Mouse (Mus musculus) c-Kit-negative CD71-positive TER-119-positive erythroid progenitor cells, embryonic 14.5 days (primary cell): ENCODE data around the gene Herpud1.

ENCODE experiments used
- DNase-seq: peaks from one replicate; pipeline ENCODE4 v3.0.0-alpha.2; 2013; ENCODE audit warnings: low read depth, low spot score

Herpud1 gene

DNA sequence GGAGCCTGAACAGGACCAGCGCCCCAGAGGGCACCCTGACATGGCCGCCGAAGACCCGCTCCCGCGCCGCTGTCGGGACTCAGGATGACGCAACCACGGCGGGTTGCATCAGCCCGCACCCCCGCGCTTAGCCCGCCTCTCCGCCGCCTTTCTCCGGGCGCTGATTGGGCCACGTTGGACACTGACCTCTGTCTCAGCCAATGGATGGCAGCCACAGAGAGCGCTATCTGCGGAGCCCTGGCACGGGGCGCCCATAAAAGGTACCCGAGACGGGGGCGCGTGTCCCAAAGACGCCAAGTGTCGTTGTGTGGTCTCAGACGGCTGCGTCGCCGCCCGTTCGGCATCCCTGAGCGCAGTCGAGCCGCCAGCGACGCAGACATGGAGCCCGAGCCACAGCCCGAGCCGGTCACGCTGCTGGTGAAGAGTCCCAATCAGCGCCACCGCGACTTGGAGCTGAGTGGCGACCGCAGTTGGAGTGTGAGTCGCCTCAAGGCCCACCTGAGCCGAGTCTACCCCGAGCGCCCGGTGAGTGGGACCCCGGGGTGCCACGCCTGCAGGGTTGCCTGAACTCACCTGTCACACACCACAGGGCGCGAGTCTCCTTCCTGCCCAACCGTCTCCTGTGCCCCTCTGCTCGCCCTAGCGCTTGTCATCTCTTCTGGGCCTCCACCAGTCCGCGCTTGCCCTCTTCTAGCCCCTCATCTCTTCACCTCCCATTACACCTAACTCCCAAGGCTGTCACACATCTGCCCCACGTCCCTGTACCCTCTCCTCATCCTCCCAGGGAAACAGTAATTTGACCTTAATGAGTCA lies at the start of gene Herpud1:
Herpud1 (plus strand) TSS at position 225 of the 813 bp plus-strand sequence.
- DNase-seq = peak; percentile 93

- DNase-seq = no peak
These were observed 48.7 kb upstream of the Herpud1 start for GRCm38 (mm10) chr8:94337559-94337958.

GRCm38 (mm10) chr8:94340796-94341195 lies 45.4 kb upstream of the Herpud1 start:
- no peak for DNase-seq

GRCm38 (mm10) chr8:94342691-94343090 lies 43.5 kb upstream of the Herpud1 start:
- no peak for DNase-seq

GRCm38 (mm10) chr8:94343290-94343689 lies 42.9 kb upstream of the Herpud1 start:
- peak; percentile 53 for DNase-seq

DNA sequence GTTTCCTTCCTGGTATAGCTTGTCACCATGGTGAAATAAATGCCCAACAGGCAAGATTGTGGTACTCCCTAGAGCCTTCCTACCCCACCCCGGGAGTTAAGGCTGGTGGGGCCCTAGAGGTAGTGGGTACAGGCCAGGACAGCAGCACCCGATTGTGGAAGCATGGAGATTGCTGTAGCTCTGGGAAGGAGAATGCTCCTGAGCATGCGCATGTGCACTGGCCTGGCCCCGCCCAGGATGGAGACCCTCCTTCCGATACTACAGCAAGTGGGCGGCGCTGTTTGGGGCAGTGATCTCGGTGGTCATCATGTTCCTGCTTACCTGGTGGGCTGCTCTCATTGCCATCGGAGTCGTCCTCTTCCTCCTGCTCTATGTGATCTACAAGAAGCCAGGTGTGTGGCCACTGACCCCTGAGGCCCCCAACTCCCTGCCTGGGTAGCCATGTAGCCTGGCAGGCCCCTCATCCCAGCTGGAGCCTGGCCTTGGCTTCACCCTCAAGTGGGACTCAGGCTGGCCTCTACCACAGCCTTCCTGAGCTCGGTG lies 42.4 kb upstream of the Herpud1 start:
- DNase-seq = no peak

- no peak for DNase-seq
These were observed 40.6 kb upstream of the Herpud1 start for GRCm38 (mm10) chr8:94345657-94346056.

DNA sequence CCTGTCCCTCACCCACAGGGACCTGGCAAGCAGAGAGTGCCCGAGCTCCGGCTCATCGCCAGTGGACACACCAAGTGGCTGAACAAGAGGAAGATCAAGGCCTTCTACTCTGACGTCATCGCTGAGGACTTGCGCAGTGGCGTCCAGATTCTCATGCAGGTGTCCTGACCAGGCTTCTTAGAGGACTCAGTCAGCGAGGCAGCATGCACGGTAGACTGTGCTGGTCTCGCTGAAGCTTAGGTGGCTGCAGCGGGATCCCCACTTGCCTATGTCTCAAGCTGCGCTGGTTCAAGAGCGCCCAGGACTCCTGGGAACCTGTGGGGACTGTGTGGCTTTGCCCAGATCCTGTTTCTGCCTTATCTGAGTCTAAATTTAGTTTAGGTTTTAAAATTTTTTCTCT lies 40.0 kb upstream of the Herpud1 start:
- DNase-seq = no peak

DNA sequence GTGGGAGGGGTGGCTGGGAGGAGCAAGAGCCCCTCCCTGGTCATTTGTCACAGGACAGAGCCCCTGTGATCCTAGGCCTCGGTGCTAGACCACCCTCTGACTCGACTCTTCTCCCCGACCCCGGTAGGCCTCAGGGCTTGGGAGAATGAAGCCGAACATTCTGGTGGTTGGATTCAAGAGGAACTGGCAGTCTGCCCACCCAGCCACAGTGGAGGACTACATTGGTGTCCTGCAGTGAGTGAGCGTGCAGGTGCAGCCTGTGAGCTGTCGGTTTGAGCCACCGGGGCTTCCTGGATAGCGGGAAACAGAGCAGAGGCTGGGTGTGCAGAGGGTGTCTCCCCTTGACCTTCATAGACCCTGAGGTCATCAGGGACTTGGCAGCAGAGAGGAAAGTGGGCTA lies 37.8 kb upstream of the Herpud1 start:
- DNase-seq = no peak

- DNase-seq = no peak
These were observed 32.1 kb upstream of the Herpud1 start for GRCm38 (mm10) chr8:94354069-94354531.

DNA sequence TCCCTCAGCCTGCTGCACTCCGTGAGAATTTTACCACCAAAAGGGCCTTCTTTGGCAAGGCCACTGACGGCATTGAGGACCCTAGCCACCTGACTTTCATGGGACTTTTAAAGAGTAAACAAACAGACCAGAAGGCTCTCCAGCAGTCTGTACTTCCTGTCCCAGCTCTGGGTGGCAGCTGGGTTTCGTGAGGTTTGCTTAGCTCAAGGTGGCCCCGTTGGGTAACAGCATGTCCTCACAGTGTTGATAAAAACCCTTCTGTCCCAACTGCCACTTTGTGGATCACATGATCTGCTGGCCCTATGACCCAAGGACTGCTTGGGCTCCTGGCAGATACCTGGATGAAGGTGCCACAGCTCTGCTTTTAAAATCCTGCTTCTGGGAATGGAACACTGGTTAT lies 31.7 kb upstream of the Herpud1 start:
- no peak for DNase-seq

GRCm38 (mm10) chr8:94357220-94357619 lies 29.0 kb upstream of the Herpud1 start:
- no peak for DNase-seq

- no peak for DNase-seq
These were observed 27.7 kb upstream of the Herpud1 start for GRCm38 (mm10) chr8:94358541-94358940.

- no peak for DNase-seq
These were observed 24.3 kb upstream of the Herpud1 start for GRCm38 (mm10) chr8:94361774-94362431.

DNA sequence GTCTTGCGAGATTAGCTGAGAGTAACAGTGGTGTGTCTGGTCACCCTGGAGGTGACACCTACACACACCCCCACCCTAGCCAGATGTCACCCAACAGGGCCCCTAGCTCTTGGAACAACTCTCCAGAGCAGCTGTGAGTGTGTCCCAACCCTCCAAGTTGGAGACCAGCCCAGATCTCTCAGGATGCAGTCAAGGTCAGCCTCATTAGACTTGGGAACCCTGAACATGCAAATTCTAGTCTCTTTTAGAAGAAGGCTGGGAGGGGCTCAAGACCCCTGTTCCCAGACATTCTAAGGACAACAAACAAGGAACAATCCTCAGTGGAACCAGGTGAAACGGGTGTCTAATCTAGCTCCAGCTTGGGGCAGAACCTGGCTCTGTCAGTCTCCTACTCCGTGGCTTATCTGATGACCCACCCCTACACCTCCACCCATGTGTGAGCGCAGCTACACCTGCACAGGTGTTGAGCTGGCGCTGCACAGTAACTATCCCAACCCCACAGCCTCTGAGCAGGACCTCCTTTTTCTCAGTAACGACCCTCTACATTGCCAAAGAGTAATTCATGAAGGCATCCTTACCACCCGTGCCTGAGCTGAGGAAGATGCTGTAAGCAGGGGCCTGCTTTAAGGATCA lies 23.5 kb upstream of the Herpud1 start:
- no peak for DNase-seq

DNA sequence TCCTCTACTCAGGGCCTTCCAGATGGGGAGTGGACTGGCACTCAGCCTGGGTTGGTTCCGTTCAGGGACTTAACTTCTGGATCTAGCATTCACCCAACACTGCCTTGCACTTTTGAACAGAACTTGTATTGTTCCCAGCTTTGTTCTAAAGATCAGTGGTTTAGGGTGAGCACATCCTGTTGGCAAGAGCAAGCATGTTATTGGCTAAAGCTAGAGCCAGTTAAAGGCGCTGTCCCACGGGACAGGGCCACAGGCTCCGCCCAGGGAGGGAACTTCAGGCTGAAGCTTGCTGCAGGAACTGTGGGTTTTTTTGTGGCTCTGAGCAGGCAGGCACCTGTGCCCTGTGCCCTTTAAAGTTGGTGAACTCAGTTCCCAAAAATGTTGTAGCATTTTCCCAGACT lies 22.9 kb upstream of the Herpud1 start:
- no peak for DNase-seq

GRCm38 (mm10) chr8:94363906-94364305 lies 22.3 kb upstream of the Herpud1 start:
- no peak for DNase-seq

- no peak for DNase-seq
These were observed 21.4 kb upstream of the Herpud1 start for GRCm38 (mm10) chr8:94364686-94365312.

DNA sequence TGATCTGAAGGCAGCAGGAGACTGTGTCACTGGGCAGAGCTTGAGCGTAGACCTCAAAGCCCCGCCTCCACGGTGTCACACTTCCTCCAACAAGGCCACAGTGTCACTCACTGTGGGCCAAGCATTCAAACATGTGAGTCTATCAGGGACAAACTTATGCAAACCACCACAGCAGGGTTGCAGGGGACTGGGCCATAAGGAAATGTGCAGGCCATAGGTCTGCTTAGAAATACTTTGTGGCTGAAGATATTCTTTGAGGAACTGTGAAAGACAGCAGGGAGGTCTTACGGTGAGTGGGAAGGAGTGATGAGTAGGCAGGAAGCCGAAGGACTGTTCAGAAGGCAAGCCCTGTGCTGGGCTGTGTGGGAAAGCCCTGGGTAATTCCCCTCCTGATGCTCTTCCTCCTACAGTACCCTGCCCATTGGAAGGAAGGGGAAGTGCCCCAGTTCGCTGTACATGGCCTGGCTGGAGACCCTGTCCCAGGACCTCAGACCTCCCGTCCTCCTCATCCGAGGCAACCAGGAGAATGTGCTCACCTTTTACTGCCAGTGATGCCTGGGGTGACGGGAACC lies 20.7 kb upstream of the Herpud1 start:
- no peak for DNase-seq

- no peak for DNase-seq
These were observed 15.4 kb upstream of the Herpud1 start for GRCm38 (mm10) chr8:94370839-94371238.

DNA sequence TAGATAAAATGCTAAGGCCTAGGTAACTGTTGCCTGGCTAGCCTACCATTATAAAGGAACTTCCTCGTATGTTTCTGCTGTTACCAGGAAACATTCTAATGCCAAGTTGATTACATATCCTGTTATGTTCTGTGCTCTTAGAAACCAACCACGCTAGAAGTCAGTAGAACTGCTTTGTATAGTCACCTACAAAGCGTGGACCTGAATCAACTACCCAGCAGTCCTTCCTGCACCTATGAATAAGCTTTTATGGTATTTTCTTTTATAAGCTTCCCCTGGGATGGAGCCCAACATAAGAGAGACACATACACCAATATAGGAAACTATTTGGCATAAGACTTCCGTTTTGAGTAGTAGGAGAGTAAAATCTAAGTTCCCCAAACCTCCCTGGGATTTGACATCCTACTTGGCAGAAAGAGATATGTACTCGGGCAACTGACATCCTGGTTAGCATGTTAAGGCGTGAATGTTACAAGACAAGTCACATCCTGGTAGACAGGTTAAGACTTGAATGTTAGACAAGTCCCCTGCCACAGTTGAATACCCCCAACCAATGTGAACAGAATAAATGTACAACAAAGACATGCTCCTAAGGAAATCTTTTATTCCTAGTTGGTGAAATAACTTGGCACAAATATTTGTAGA lies 13.2 kb upstream of the Herpud1 start:
- DNase-seq = no peak
